Mouse (Mus musculus) cerebellum, adult 2 months (tissue): Measurements from ENCODE around the gene Pttg1ip.

Experiments used
- CTCF ChIP-seq: fragments of 200-500 bp; IDR thresholded peaks from 2 replicates; pipeline ENCODE4 v1.5.1; 2011; ENCODE audit warnings: low read depth, mild to moderate bottlenecking, control low read depth, low read length, moderate library complexity, borderline replicate concordance; ENCODE audit not compliant: insufficient read depth
- POLR2A ChIP-seq: fragments of 200-500 bp; IDR thresholded peaks from 2 replicates; pipeline ENCODE4 v1.6.1; 2011; ENCODE audit warnings: low read length, control low read depth, borderline replicate concordance; ENCODE audit not compliant: insufficient read depth

DNA sequence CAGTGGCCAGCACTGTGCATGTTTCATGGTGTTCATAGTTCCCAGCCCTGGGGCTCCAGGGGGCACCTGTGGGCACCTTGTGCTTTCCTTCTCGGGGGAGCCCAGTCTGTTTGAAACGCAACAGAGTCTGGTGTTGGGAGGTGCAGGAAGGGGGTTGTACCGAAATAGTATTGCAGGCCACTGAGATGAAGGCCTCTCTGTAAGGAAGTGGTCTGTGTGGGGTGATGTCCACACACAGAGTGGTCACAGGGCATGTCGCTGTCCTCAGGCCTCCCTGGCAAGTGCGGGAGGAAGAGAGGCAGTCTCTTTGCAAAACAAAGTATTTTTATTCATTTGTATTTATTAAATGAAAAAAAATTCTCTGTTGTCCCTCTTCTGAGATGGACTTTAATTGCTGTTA lies 64.1 kb downstream of the Pttg1ip start:
- TF ChIP-seq POLR2A (no peak), CTCF (no peak)
